Mouse (Mus musculus): Measurements from ENCODE around the gene Gm43302. TPM values are rescaled to one million over a fixed set of nuclear protein-coding genes. Genes with fewer than 3 reads are reported as not detected.

Gene Gm43302
- 0.09 and 0.18 TPM in 2 replicates for polyA plus RNA-seq (2021; fragmentation: Nextera tagmentation)
- long read RNA-seq, experiment 1 = 0 reads
- long read RNA-seq, experiment 2, partial matches to known transcripts = 0 of 1 reads
- long read RNA-seq, experiment 2, other reads (novel, unspliced or antisense) = 1 of 1 reads

DNA sequence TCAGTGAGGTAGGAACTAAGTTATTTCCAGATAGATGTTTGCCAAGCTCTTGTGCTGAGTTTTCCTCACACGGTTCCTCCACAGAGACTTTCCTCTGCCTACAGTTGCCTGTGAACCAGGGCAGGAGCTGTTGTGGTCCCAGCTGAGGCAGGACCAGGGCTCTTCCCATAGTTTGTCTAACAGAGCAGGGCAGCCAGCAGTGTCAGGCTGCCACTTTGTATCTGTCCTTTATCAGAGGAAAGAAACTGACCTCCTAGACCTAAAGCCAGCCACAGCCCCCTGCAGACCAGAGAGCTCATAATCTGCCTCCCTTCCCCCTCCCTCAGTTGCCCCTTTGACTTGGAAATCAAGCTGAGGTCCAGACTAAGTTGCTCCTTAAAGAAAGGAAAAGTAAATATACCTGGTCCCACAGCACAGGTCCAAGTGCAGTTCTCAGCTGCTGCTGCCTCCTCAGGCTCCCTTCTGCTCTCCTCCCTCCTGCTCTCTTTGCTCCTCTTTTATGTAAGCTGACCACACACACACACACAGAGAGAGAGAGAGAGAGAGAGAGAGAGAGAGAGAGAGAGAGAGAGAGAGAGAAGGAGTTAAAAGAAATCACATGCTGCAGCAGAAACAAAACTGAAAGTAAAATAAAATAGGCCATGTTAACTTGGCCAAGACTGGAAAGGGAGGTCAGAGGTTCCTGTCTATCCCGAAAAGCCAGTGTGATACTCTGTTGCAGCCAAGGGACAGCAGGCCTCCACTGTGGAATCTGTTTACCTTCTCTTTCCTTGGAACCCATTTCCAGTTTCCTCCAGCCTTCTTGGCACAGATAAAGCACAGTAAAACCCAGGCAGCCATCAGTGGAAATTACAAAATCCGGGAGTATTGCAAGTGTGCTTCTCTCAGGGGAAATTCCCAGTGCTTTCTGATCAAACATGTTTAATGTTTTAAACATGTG is at the start of gene Gm43302, which contains the start of gene Gbp6:
Gene Gm43302 (minus strand): TSS at position 470 of the 940 bp plus-strand sequence.
Gene Gbp6 (minus strand): TSS at position 473 of the 940 bp plus-strand sequence.

DNA sequence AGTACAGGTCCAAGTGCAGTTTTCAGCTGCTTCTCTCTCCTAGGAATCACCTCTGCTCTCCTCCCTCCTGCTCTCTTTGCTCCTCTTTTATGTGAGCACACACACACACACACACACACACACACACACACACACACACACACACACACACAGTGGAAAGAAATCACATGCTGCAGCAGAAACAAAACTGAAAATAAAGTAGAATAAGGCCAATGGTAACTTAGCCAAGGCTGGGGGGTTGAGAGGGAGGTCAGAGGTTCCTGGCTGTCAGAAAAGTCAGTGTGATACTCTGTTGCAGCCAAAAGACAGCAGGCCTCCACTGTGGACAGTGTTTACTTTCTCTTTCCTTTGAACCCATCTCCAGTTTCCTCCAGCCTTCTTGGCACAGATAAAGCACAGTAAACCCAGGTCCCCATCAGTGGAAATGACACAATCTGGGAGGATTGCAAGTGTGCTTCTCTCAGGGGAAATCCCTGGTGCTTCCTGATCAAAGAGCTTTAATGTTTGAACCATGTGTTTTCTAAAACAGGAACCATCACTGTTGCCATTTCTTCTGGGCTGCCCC is 53.9 kb downstream of the Gm43302 start, which contains the start of gene Gbp10:
Gene Gbp10 (minus strand): TSS at position 51 of the 565 bp plus-strand sequence.

Other genes starting within 250 kb of the Gm43302 start
- gene Gbp9, start 154.2 kb downstream of the Gm43302 start, polyA plus RNA-seq (2021; fragmentation: Nextera tagmentation) = 0.34 and 0.94 TPM in 2 replicates
- 0.08 and 0.19 TPM in 2 replicates for gene Gbp8, start 154.2 kb downstream of the Gm43302 start, polyA plus RNA-seq (2021; fragmentation: Nextera tagmentation)
- gene Gbp4, start 154.1 kb downstream of the Gm43302 start, polyA plus RNA-seq (2021; fragmentation: Nextera tagmentation) = 0.35 and 0.73 TPM in 2 replicates
- gene Gbp10, start 54.2 kb downstream of the Gm43302 start, polyA plus RNA-seq (2021; fragmentation: Nextera tagmentation) = 0.09 and 0.21 TPM in 2 replicates
- 1.0 and 2.2 TPM in 2 replicates for gene Gbp6, start within 50 bp of the Gm43302 start, polyA plus RNA-seq (2021; fragmentation: Nextera tagmentation)
- 8.6 and 10.9 TPM in 2 replicates for gene Lrrc8b, start 122.1 kb upstream of the Gm43302 start, polyA plus RNA-seq (2021; fragmentation: Nextera tagmentation)
- 6.5 and 6.6 TPM in 2 replicates for gene Lrrc8c, start 225.7 kb upstream of the Gm43302 start, polyA plus RNA-seq (2021; fragmentation: Nextera tagmentation)